9 mouse cellular contexts compared by ENCODE assay signal in the genomic region with DNA sequence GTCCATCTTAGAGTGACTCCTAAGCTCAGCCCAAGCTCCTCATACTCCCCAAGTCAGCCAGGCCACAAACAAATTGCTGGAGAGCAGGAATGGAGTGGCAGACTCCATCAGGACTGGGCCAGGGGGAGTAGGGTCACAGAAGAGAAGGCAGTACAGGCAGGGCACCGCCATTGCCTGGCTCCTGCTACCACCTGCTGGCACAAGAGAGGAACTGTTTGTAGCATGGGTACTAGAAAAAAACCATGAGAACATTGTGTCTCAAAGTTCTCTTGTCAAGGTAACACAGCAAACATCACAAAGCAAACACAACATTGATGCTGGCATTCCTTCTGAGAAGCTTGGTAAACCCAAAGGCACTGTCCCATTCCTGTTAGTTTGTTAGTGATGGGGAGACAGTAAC. TPM values are rescaled to one million over a fixed set of nuclear protein-coding genes. Genes with fewer than 3 reads are reported as not detected.
DNase-seq lines count a peak whose midpoint lies in the region; ATAC-seq and TF ChIP-seq lines count a peak whose summit lies in the region.
"Had no signal": no experiment of that assay in that cellular context is flagged by ENCODE, and none has a peak within 500 bp of the region (broad histone marks: within the 10 kb centered on the region; RNA-seq: fewer than 3 reads in every experiment).

No protein-coding gene starts in this region.

- peak; percentile 86 for TF ChIP-seq CTCF in left cerebral cortex, adult 2 months (IDR thresholded peaks at IDR 0.05)
- peak; percentile 95 for TF ChIP-seq CTCF in lung, adult 2 months (IDR thresholded peaks at IDR 0.05; ENCODE audit: insufficient read depth, low read length)

- no peak overlapping the region for H3K27ac ChIP-seq in left cerebral cortex, adult 2 months
- no peak overlapping the region for H3K27ac ChIP-seq in embryonic facial prominence, embryonic 12.5 days
- no peak overlapping the region for H3K27ac ChIP-seq in intestine, embryonic 14.5 days (ENCODE audit: low read depth)
- H3K27ac ChIP-seq in neural tube, embryonic 15.5 days (replicated peaks): no peak overlapping the region
- H3K27ac ChIP-seq: embryonic facial prominence, embryonic 15.5 days had no signal

- no peaks in the 10 kb centered on the region for H3K36me3 ChIP-seq in embryonic facial prominence, embryonic 12.5 days
- H3K36me3 ChIP-seq in intestine, embryonic 14.5 days (ENCODE audit: control insufficient read depth, insufficient read depth, low read length): no peaks in the 10 kb centered on the region
- no peaks in the 10 kb centered on the region for H3K36me3 ChIP-seq in neural tube, embryonic 15.5 days
- H3K36me3 ChIP-seq: embryonic facial prominence, embryonic 15.5 days had no signal

- intact Hi-C loops in left cerebral cortex, adult 2 months (cut with DNase I): no loop called here

- H3K4me2 ChIP-seq in embryonic facial prominence, embryonic 12.5 days (replicated peaks): no peak overlapping the region
- H3K4me2 ChIP-seq in intestine, embryonic 14.5 days (ENCODE audit: low read length): no peak overlapping the region
- H3K4me2 ChIP-seq in neural tube, embryonic 15.5 days: no peak overlapping the region
- H3K4me2 ChIP-seq: embryonic facial prominence, embryonic 15.5 days had no signal

- no peaks in the 10 kb centered on the region for H3K4me1 ChIP-seq in embryonic facial prominence, embryonic 12.5 days
- no peaks in the 10 kb centered on the region for H3K4me1 ChIP-seq in intestine, embryonic 14.5 days (replicated peaks; ENCODE audit: control insufficient read depth, insufficient read depth, low read length)
- H3K4me1 ChIP-seq in lung, adult 2 months (ENCODE audit: control insufficient read depth, insufficient read depth, low read length): peaks cover 3% of the 10 kb centered on the region; the same call in 1 of the 2 replicates
- peaks cover 2% of the 10 kb centered on the region; the same call in 1 of the 2 replicates for H3K4me1 ChIP-seq in neural tube, embryonic 15.5 days
- H3K4me1 ChIP-seq: embryonic facial prominence, embryonic 15.5 days had no signal

- no peak overlapping the region for H3K9ac ChIP-seq in embryonic facial prominence, embryonic 12.5 days
- no peak overlapping the region for H3K9ac ChIP-seq in intestine, embryonic 14.5 days (ENCODE audit: low read length)
- no peak overlapping the region for H3K9ac ChIP-seq in neural tube, embryonic 15.5 days (replicated peaks)
- H3K9ac ChIP-seq: embryonic facial prominence, embryonic 15.5 days had no signal

- H3K4me3 ChIP-seq in left cerebral cortex, adult 2 months: no peak overlapping the region
- H3K4me3 ChIP-seq in embryonic facial prominence, embryonic 12.5 days: no peak overlapping the region
- H3K4me3 ChIP-seq in intestine, embryonic 14.5 days (ENCODE audit: low read depth, low read length): no peak overlapping the region
- H3K4me3 ChIP-seq in lung, adult 2 months (replicated peaks; ENCODE audit: extremely low read depth, low read depth, low read length): no peak overlapping the region
- H3K4me3 ChIP-seq in neural tube, embryonic 15.5 days (replicated peaks): no peak overlapping the region
- H3K4me3 ChIP-seq: embryonic facial prominence, embryonic 15.5 days had no signal

- no peak for TF ChIP-seq POLR2A in lung, adult 2 months (IDR thresholded peaks at IDR 0.05; ENCODE audit: borderline replicate concordance, extremely low read depth, low read depth, low read length)

- peak; percentile 23; the same call in 1 of the 2 replicates for ATAC-seq in embryonic facial prominence, embryonic 12.5 days (ENCODE audit: insufficient number of reproducible peaks, insufficient read depth, low FRiP score, low TSS enrichment)
- 0 out of 2 replicates have a peak, but pooled peaks have one; percentile 57 for ATAC-seq in intestine, embryonic 14.5 days (replicated peaks; ENCODE audit: low FRiP score, low TSS enrichment, low read depth)
- ATAC-seq in neural tube, embryonic 15.5 days (ENCODE audit: low FRiP score): peak; percentile 72; the same call in 1 of the 2 replicates

- H3K27me3 ChIP-seq in embryonic facial prominence, embryonic 12.5 days: no peaks in the 10 kb centered on the region
- no peaks in the 10 kb centered on the region for H3K27me3 ChIP-seq in intestine, embryonic 14.5 days (replicated peaks; ENCODE audit: control insufficient read depth, insufficient read depth, low read length)
- H3K27me3 ChIP-seq in neural tube, embryonic 15.5 days (replicated peaks): no peaks in the 10 kb centered on the region
- H3K27me3 ChIP-seq: embryonic facial prominence, embryonic 15.5 days had no signal

- no peaks in the 10 kb centered on the region for H3K9me3 ChIP-seq in embryonic facial prominence, embryonic 12.5 days
- no peaks in the 10 kb centered on the region for H3K9me3 ChIP-seq in intestine, embryonic 14.5 days (ENCODE audit: control insufficient read depth, low read length)
- no peaks in the 10 kb centered on the region for H3K9me3 ChIP-seq in neural tube, embryonic 15.5 days (replicated peaks)
- H3K9me3 ChIP-seq: embryonic facial prominence, embryonic 15.5 days had no signal

- no peak for DNase-seq in left cerebral cortex, adult 2 months (ENCODE audit: extremely low spot score in 1 of 2, low spot score in 2 of 2)
- no peak for DNase-seq in left cerebral cortex, adult 9 months (ENCODE audit: low spot score in 2 of 2)
- peak; percentile 56 for DNase-seq in adrenal gland, adult 2 months
- DNase-seq in intestine, embryonic 14.5 days (ENCODE audit: low spot score): peak; percentile 63
- peak; percentile 39 for DNase-seq in lung, adult 2 months
- no peak for DNase-seq in right cerebral cortex, adult 18-20 months

- 7% methylated on average over 1 of the region's 1 CpGs for WGBS in embryonic facial prominence, embryonic 12.5 days
- 18% methylated on average over 1 of the region's 1 CpGs for WGBS in intestine, embryonic 14.5 days
- WGBS in lung, adult 2 months: 11% methylated on average over 1 of the region's 1 CpGs
- WGBS in neural tube, embryonic 15.5 days: 26% methylated on average over 1 of the region's 1 CpGs

RNA-seq across cellular contexts. Expression of a gene that starts 20.0 kb away (rescaled TPM):
- 10 to 100 TPM; 24.1 to 27.0 TPM for total RNA-seq in left cerebral cortex, adult 2 months (2021)
- 10 to 100 TPM; 19.5 to 20.2 TPM for total RNA-seq in adrenal gland, adult 2 months (2021)
- 9.4 and 9.7 TPM in 2 replicates for polyA plus RNA-seq in adrenal gland, adult 2 months (2012; rRNA removed)
- 16.8 and 18.6 TPM in 2 replicates for polyA plus RNA-seq in embryonic facial prominence, embryonic 12.5 days (2016; fragmentation: Nextera tagmentation; extraction: Ambion mirVana)
- polyA plus RNA-seq in intestine, embryonic 14.5 days (2014; fragmentation: Nextera tagmentation; extraction: Ambion mirVana): 24.7 and 27.1 TPM in 2 replicates
- 7.7 and 12.4 TPM in 2 replicates for polyA plus RNA-seq in lung, adult 2 months (2012; rRNA removed)
- polyA plus RNA-seq in neural tube, embryonic 15.5 days (2015; fragmentation: Nextera tagmentation; extraction: Ambion mirVana): 49.4 and 56.5 TPM in 2 replicates

RNA-seq across cellular contexts. Expression of a gene that starts 20.2 kb away (rescaled TPM):
- 100 to 1,000 TPM; 133 to 139 TPM for total RNA-seq in left cerebral cortex, adult 2 months (2021)
- 1 to 10 TPM; 8.7 to 9.2 TPM for total RNA-seq in adrenal gland, adult 2 months (2021)
- 0.83 and 1.0 TPM in 2 replicates for polyA plus RNA-seq in adrenal gland, adult 2 months (2012; rRNA removed)
- 9.6 and 9.7 TPM in 2 replicates for polyA plus RNA-seq in embryonic facial prominence, embryonic 12.5 days (2016; fragmentation: Nextera tagmentation; extraction: Ambion mirVana)
- 5.0 and 5.7 TPM in 2 replicates for polyA plus RNA-seq in intestine, embryonic 14.5 days (2014; fragmentation: Nextera tagmentation; extraction: Ambion mirVana)
- 2.1 and 2.5 TPM in 2 replicates for polyA plus RNA-seq in lung, adult 2 months (2012; rRNA removed)
- polyA plus RNA-seq in neural tube, embryonic 15.5 days (2015; fragmentation: Nextera tagmentation; extraction: Ambion mirVana): 28.6 and 34.5 TPM in 2 replicates

Comparison
In these comparisons a context has a peak if more than half of its experiments do, and no peak if none do; other contexts are left out.
1. DNase-seq: peak in adrenal gland, adult 2 months (single experiment), intestine, embryonic 14.5 days (single experiment) and lung, adult 2 months (single experiment); none in left cerebral cortex, adult 2 months (0 of 2), left cerebral cortex, adult 9 months (0 of 2) and right cerebral cortex, adult 18-20 months (single experiment).
2. Peak in every context shown above with its lines, with median percentiles within 50 percentile points of each other: ATAC-seq.